Comparison of ENCODE assay signal across 16 mouse cellular contexts in genomic region chr9:73725717-73726662, GRCm38 (mm10).
A peak's percentile ranks its signal among the peaks of the same experiment; 100 is the strongest.
DNase-seq lines count a peak whose midpoint lies in the region; ATAC-seq and TF ChIP-seq lines count a peak whose summit lies in the region.
"Had no signal": no experiment of that assay in that cellular context is flagged by ENCODE, and none has a peak within 500 bp of the region (broad histone marks: within the 10 kb centered on the region; RNA-seq: fewer than 3 reads in every experiment).

No protein-coding gene starts in this region.

- DNase-seq in cerebellum, postnatal 25 days, result peak; percentile 29 to 31
- DNase-seq in cerebellum, adult 11 months, result no peak
- DNase-seq in lung, embryonic 14.5 days, result peak; percentile 21
- DNase-seq in lung, postnatal 14 days, result no peak
- no peak for DNase-seq in right cerebral cortex, postnatal 25 days
- DNase-seq in frontal cortex, postnatal 25 days (ENCODE audit: low spot score in 2 of 2), result no peak
- DNase-seq: gastrocnemius, adult 2 months; heart, adult 11 months; kidney, adult 2 months; kidney, postnatal 36 days; liver, embryonic 13.5 days; thymus, postnatal 14 days had no signal

- H3K4me2 ChIP-seq in lung, embryonic 14.5 days, result no peak overlapping the region
- H3K4me2 ChIP-seq in hindbrain, embryonic 12.5 days (replicated peaks), result no peak overlapping the region
- no peak overlapping the region for H3K4me2 ChIP-seq in neural tube, embryonic 12.5 days (replicated peaks)
- H3K4me2 ChIP-seq: liver, embryonic 13.5 days; midbrain, embryonic 12.5 days had no signal

- no peaks in the 10 kb centered on the region for H3K4me1 ChIP-seq in lung, embryonic 14.5 days (ENCODE audit: insufficient read depth)
- H3K4me1 ChIP-seq in hindbrain, embryonic 12.5 days, result no peaks in the 10 kb centered on the region
- no peaks in the 10 kb centered on the region for H3K4me1 ChIP-seq in neural tube, embryonic 12.5 days
- H3K4me1 ChIP-seq: liver, embryonic 13.5 days had no signal

- H3K36me3 ChIP-seq in lung, embryonic 14.5 days (ENCODE audit: insufficient read depth), result no peaks in the 10 kb centered on the region
- H3K36me3 ChIP-seq in hindbrain, embryonic 12.5 days, result no peaks in the 10 kb centered on the region
- no peaks in the 10 kb centered on the region for H3K36me3 ChIP-seq in neural tube, embryonic 12.5 days
- H3K36me3 ChIP-seq: liver, embryonic 13.5 days; midbrain, embryonic 12.5 days had no signal

- 51% methylated on average over 6 of the region's 6 CpGs for WGBS in lung, embryonic 14.5 days
- 65% methylated on average over 6 of the region's 6 CpGs for WGBS in hindbrain, embryonic 12.5 days
- 56% methylated on average over 6 of the region's 6 CpGs for WGBS in neural tube, embryonic 12.5 days

- H3K4me3 ChIP-seq in lung, embryonic 14.5 days (ENCODE audit: low read depth, low read length), result no peak overlapping the region
- H3K4me3 ChIP-seq in hindbrain, embryonic 12.5 days, result no peak overlapping the region
- H3K4me3 ChIP-seq in neural tube, embryonic 12.5 days, result no peak overlapping the region
- H3K4me3 ChIP-seq: gastrocnemius, adult 2 months; liver, embryonic 13.5 days; midbrain, embryonic 12.5 days had no signal

- no peak overlapping the region for H3K9ac ChIP-seq in lung, embryonic 14.5 days
- H3K9ac ChIP-seq in hindbrain, embryonic 12.5 days, result no peak overlapping the region
- no peak overlapping the region for H3K9ac ChIP-seq in neural tube, embryonic 12.5 days
- H3K9ac ChIP-seq: liver, embryonic 13.5 days; midbrain, embryonic 12.5 days had no signal

- no peak overlapping the region for H3K27ac ChIP-seq in lung, embryonic 14.5 days (ENCODE audit: low read depth)
- H3K27ac ChIP-seq in hindbrain, embryonic 12.5 days, result no peak overlapping the region
- no peak overlapping the region for H3K27ac ChIP-seq in neural tube, embryonic 12.5 days
- H3K27ac ChIP-seq: gastrocnemius, adult 2 months; liver, embryonic 13.5 days; midbrain, embryonic 12.5 days; stomach, postnatal 0 days had no signal

- H3K9me3 ChIP-seq in lung, embryonic 14.5 days (ENCODE audit: low read depth, low read length), result no peaks in the 10 kb centered on the region
- no peaks in the 10 kb centered on the region for H3K9me3 ChIP-seq in hindbrain, embryonic 12.5 days (replicated peaks)
- no peaks in the 10 kb centered on the region for H3K9me3 ChIP-seq in neural tube, embryonic 12.5 days
- H3K9me3 ChIP-seq: liver, embryonic 13.5 days; midbrain, embryonic 12.5 days had no signal

- TF ChIP-seq CTCF in lung, embryonic 14.5 days (IDR thresholded peaks at IDR 0.05; ENCODE audit: low read depth), result no peak

- no peak for ATAC-seq in lung, embryonic 14.5 days (ENCODE audit: insufficient read depth)
- peak; percentile 56; the same call in 1 of the 2 replicates for ATAC-seq in hindbrain, embryonic 12.5 days (ENCODE audit: low FRiP score)
- peak; percentile 37; the same call in 1 of the 2 replicates for ATAC-seq in neural tube, embryonic 12.5 days (ENCODE audit: low FRiP score, low read depth)

- no peaks in the 10 kb centered on the region for H3K27me3 ChIP-seq in lung, embryonic 14.5 days (ENCODE audit: insufficient read depth, low read length)
- H3K27me3 ChIP-seq in hindbrain, embryonic 12.5 days, result no peaks in the 10 kb centered on the region
- H3K27me3 ChIP-seq in neural tube, embryonic 12.5 days (replicated peaks), result no peaks in the 10 kb centered on the region
- H3K27me3 ChIP-seq: liver, embryonic 13.5 days; midbrain, embryonic 12.5 days had no signal

Comparison
In these comparisons a context has a peak if more than half of its experiments do, and no peak if none do; other contexts are left out.
1. DNase-seq: peak in cerebellum, postnatal 25 days (2 of 2) and lung, embryonic 14.5 days (single experiment); none in cerebellum, adult 11 months (single experiment), lung, postnatal 14 days (single experiment), right cerebral cortex, postnatal 25 days (single experiment) and frontal cortex, postnatal 25 days (0 of 2).